Mouse (Mus musculus) C2C12 (cell line): ENCODE data around the gene Olfr821.

Experiments
- CTCF ChIP-seq: IDR thresholded peaks from one replicate; pipeline ENCODE4 v1.5.1; 2011; ENCODE audit not compliant: control insufficient read depth, insufficient read depth, insufficient read length
- MAX ChIP-seq: IDR thresholded peaks from one replicate; pipeline ENCODE4 v1.6.1; 2011; ENCODE audit warnings: mild to moderate bottlenecking, control low read depth
- USF1 ChIP-seq: IDR thresholded peaks from one replicate; pipeline ENCODE4 v1.6.1; 2011; ENCODE audit warnings: low read depth, mild to moderate bottlenecking, control low read depth, moderate library complexity

DNA sequence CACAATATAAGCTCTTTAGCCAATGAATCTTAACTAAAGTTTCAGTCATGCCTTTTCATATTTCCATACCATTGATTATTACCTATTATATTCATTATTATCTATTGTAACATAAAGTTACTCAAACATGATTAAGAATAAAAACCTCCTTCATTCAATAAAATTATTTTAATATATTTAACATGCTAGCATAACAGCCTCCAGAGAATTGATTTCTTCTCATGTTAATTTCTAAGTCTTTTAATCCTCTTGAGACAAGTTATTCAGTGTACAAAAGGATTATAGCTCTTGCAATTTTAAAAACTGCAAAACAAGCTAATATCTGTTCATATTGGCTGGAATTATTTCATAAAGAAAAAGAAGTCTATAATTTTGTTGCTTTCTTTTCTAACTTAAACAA lies at the start of gene Olfr821:
- TF ChIP-seq CTCF = no peak
- TF ChIP-seq USF1 = no peak
- no peak for TF ChIP-seq MAX
